Mouse (Mus musculus) lung, adult 2 months (tissue): Measurements from ENCODE around the gene Mpp6.

Source experiments
- CTCF ChIP-seq: fragments of 200-500 bp; IDR thresholded peaks from 2 replicates; pipeline ENCODE4 v1.5.1; 2011; ENCODE audit warnings: mild to moderate bottlenecking, low read length, control low read depth; ENCODE audit not compliant: insufficient read depth
- POLR2A ChIP-seq: fragments of 200-500 bp; IDR thresholded peaks from 2 replicates; pipeline ENCODE4 v1.6.1; 2011; ENCODE audit warnings: low read depth, mild to moderate bottlenecking, control low read depth, low read length, borderline replicate concordance; ENCODE audit errors: extremely low read depth

DNA sequence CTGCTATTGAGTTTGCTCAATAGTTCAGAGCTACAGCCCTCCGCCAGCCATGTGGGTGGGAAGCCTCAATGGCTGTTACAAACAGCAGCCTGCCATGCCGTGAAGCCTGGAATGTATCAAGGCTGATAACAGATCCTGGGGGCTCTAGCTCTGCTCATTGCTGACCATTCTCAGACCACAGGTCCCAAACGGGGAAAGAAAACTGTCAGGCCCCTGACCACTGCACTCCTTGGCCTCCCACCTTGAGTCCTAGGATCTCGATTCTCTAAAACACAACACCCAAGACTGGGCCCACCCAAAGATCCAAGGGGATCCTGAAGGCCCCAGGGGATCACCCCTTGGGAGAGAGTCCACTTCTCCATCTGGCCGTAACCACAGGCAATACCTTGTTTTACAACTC is 112.3 kb downstream of the Mpp6 start:
- no peak for TF ChIP-seq POLR2A
- no peak for TF ChIP-seq CTCF
